Mouse (Mus musculus): Measurements from ENCODE around the gene Npw. TPM values are rescaled to one million over a fixed set of nuclear protein-coding genes. Genes with fewer than 3 reads are reported as not detected.

Npw gene
- total RNA-seq, 2 experiments from 2014 or later: 0.58 to 1.4 TPM

- intact Hi-C loops (cut with DNase I): no loop called here
- no peak overlapping the region for H3K4me3 ChIP-seq
- DNase-seq (ENCODE audit: extremely low spot score in 1 of 2, low spot score in 2 of 2): no peak
- TF ChIP-seq CTCF (IDR thresholded peaks at IDR 0.05): no peak
- no peak overlapping the region for H3K27ac ChIP-seq
These were observed 49.9 kb downstream of the Npw start for GRCm38 (mm10) chr17:24608370-24608769.

Other genes with a start within 250 kb of the Npw start
- 100 to 1,000 TPM; 131 to 142 TPM for gene Rnps1, start 243.9 kb downstream of the Npw start, total RNA-seq (2021)
- 10 to 100 TPM; 24.4 to 26.2 TPM for gene Eci1, start 231.8 kb downstream of the Npw start, total RNA-seq (2021)
- gene Dnase1l2, start 215.4 kb downstream of the Npw start, total RNA-seq (2021): 10 to 100 TPM in 1 of 2 experiments, 1 to 10 TPM in 1; 6.8 to 14.8 TPM
- gene E4f1, start 188.1 kb downstream of the Npw start, total RNA-seq (2021): 10 to 100 TPM; 37.7 to 41.7 TPM
- 10 to 100 TPM; 65.8 to 69.6 TPM for gene Pgp, start 188.1 kb downstream of the Npw start, total RNA-seq (2021)
- gene Bricd5, start 184.6 kb downstream of the Npw start, total RNA-seq (2021): 1 to 10 TPM; 1.7 to 1.9 TPM
- gene Mlst8, start 179.4 kb downstream of the Npw start, total RNA-seq (2021): 10 to 100 TPM; 34.5 to 37.1 TPM
- 100 to 1,000 TPM; 134 to 144 TPM for gene Caskin1, start 169.9 kb downstream of the Npw start, total RNA-seq (2021)
- gene Traf7, start 130.5 kb downstream of the Npw start, total RNA-seq (2021): 10 to 100 TPM; 81.3 to 85.3 TPM
- gene Rab26, start 124.2 kb downstream of the Npw start, total RNA-seq (2021): 10 to 100 TPM; 53.6 to 54.1 TPM
- gene Pkd1, start 108.6 kb downstream of the Npw start, total RNA-seq (2021): 10 to 100 TPM; 89.1 to 97.5 TPM
- 100 to 1,000 TPM; 140 to 159 TPM for gene Tsc2, start 25.8 kb downstream of the Npw start, total RNA-seq (2021)
- gene Nthl1, start 25.8 kb downstream of the Npw start, total RNA-seq (2021): 1 to 10 TPM; 5.5 to 5.7 TPM
- 10 to 100 TPM; 50.2 to 51.0 TPM for gene Slc9a3r2, start 8.1 kb downstream of the Npw start, total RNA-seq (2021)
- 10 to 100 TPM; 41.6 to 49.0 TPM for gene Zfp598, start 11.2 kb upstream of the Npw start, total RNA-seq (2021)
- 100 to 1,000 TPM; 177 to 188 TPM for gene Syngr3, start 31.5 kb upstream of the Npw start, total RNA-seq (2021)
- 10 to 100 TPM; 20.0 to 23.2 TPM for gene Gfer, start 37.7 kb upstream of the Npw start, total RNA-seq (2021)
- 1 to 10 TPM; 3.2 to 3.9 TPM for gene Noxo1, start 37.8 kb upstream of the Npw start, total RNA-seq (2021)
- gene Tbl3, start 49.2 kb upstream of the Npw start, total RNA-seq (2021): 10 to 100 TPM; 24.7 to 26.4 TPM
- gene Rnf151, start 59.6 kb upstream of the Npw start, total RNA-seq (2021): 1 to 10 TPM in 1 of 2 experiments, not detected in 1; 1.1 TPM
- gene Rps2, start 59.7 kb upstream of the Npw start, total RNA-seq (2021): 100 to 1,000 TPM; 284 to 288 TPM
- gene Ndufb10, start 66.0 kb upstream of the Npw start, total RNA-seq (2021): 100 to 1,000 TPM; 208 to 222 TPM
- under 1 TPM; 0.34 to 0.68 TPM for gene Rpl3l, start 69.4 kb upstream of the Npw start, total RNA-seq (2021)
- gene Msrb1, start 78.2 kb upstream of the Npw start, total RNA-seq (2021): 10 to 100 TPM; 31.8 to 34.7 TPM
- gene Hs3st6, start 94.5 kb upstream of the Npw start, total RNA-seq (2021): under 1 TPM; 0.28 to 0.29 TPM
- gene Meiob, start 145.8 kb upstream of the Npw start, total RNA-seq (2021): not detected
- 100 to 1,000 TPM; 129 to 141 TPM for gene Hagh, start 181.7 kb upstream of the Npw start, total RNA-seq (2021)
- gene Fahd1, start 191.9 kb upstream of the Npw start, total RNA-seq (2021): 10 to 100 TPM; 17.4 to 20.4 TPM
- not detected for gene Igfals, start 207.5 kb upstream of the Npw start, total RNA-seq (2021)
- 10 to 100 TPM; 30.7 to 32.4 TPM for gene Nubp2, start 227.9 kb upstream of the Npw start, total RNA-seq (2021)
- gene Spsb3, start 228.2 kb upstream of the Npw start, total RNA-seq (2021): 10 to 100 TPM; 58.6 to 63.3 TPM
- gene Eme2, start 236.6 kb upstream of the Npw start, total RNA-seq (2021): 10 to 100 TPM; 54.8 to 55.2 TPM
- 10 to 100 TPM; 67.6 to 72.1 TPM for gene Mrps34, start 236.7 kb upstream of the Npw start, total RNA-seq (2021)
- 10 to 100 TPM; 46.5 to 51.2 TPM for gene Nme3, start 238.0 kb upstream of the Npw start, total RNA-seq (2021)